Mouse (Mus musculus) lung, postnatal 0 days (tissue): ENCODE results near the gene Tmem151a. TPM values are rescaled to one million over a fixed set of nuclear protein-coding genes. Genes with fewer than 3 reads are reported as not detected.
A peak's percentile ranks its signal among the peaks of the same experiment; 100 is the strongest.
"Not testable (repeated sequence)": the region's sequence is repeated elsewhere in the genome, so short reads cannot be mapped to it uniquely, and the experiment has no call there.

ENCODE experiments used
- ATAC-seq: fragments of 200-750 bp; cut with Nextera tagmentation; 2 replicates; pipeline ENCODE4 v1.8.0; 2017; ENCODE audit warnings: moderate library complexity
- DNase-seq: peaks from one replicate; pipeline ENCODE4 v3.0.0-alpha.2; 2016; ENCODE audit warnings: low spot score
- H3K27ac ChIP-seq: fragments of 300-500 bp; sonication (generic); 2 replicates; pipeline ENCODE4 v1.5.1; 2014; ENCODE audit warnings: antibody characterized with exemption, mild to moderate bottlenecking, low read length, mixed read lengths
- H3K27me3 ChIP-seq: fragments of 300-500 bp; sonication (generic); replicated peaks from 2 replicates; pipeline ENCODE4 v1.6.1; 2014; ENCODE audit warnings: low read length, mixed read lengths; ENCODE audit not compliant: insufficient read depth
- H3K36me3 ChIP-seq: fragments of 300-500 bp; sonication (generic); 2 replicates; pipeline ENCODE4 v1.6.1; 2014; ENCODE audit warnings: low read length, mixed read lengths; ENCODE audit not compliant: insufficient read depth
- H3K4me1 ChIP-seq: fragments of 300-500 bp; sonication (generic); 2 replicates; pipeline ENCODE4 v1.6.1; 2014; ENCODE audit warnings: antibody characterized with exemption, low read depth, low read length, mixed read lengths; ENCODE audit not compliant: insufficient read depth
- H3K4me2 ChIP-seq: fragments of 300-500 bp; sonication (generic); replicated peaks from 2 replicates; pipeline ENCODE4 v1.6.1; 2014; ENCODE audit warnings: low read depth, mild to moderate bottlenecking, low read length, moderate library complexity, mixed read lengths
- H3K4me3 ChIP-seq: fragments of 300-500 bp; sonication (generic); 2 replicates; pipeline ENCODE4 v1.5.1; 2014; ENCODE audit warnings: low read depth, low read length
- H3K9ac ChIP-seq: fragments of 300-500 bp; sonication (generic); replicated peaks from 2 replicates; pipeline ENCODE4 v1.6.1; 2014; ENCODE audit warnings: low read depth, mild to moderate bottlenecking
- H3K9me3 ChIP-seq: fragments of 300-500 bp; sonication (generic); 2 replicates; pipeline ENCODE4 v1.6.1; 2016; ENCODE audit warnings: low read length, mixed read lengths
- CTCF ChIP-seq: IDR thresholded peaks from 2 replicates; pipeline ENCODE4 v1.5.1; 2016; ENCODE audit warnings: antibody characterized with exemption, mild to moderate bottlenecking
- EP300 ChIP-seq: IDR thresholded peaks from 2 replicates; pipeline ENCODE4 v1.6.1; 2016; ENCODE audit warnings: antibody characterized with exemption, mild to moderate bottlenecking, control low read depth
- WGBS: fragments of 180-500 bp; shearing (Covaris S2); extraction: QIAGEN DNeasy Blood & Tissue Kit; methylation state at CpG from one replicate; pipeline ENCODE4 v1.1.7; 2014; 5-methylcytosine and 5-hydroxymethylcytosine counted together
- polyA plus RNA-seq: library from polyadenylated mRNA; unstranded; fragments of >200 nt; fragmentation: Nextera tagmentation; extraction: Ambion mirVana; gene quantifications from 2 replicates; pipeline ENCODE4 v1.2.1, GENCODE M21; 2015

Tmem151a gene
- polyA plus RNA-seq, 1 experiment from 2014 or later: 4.5 TPM

DNA sequence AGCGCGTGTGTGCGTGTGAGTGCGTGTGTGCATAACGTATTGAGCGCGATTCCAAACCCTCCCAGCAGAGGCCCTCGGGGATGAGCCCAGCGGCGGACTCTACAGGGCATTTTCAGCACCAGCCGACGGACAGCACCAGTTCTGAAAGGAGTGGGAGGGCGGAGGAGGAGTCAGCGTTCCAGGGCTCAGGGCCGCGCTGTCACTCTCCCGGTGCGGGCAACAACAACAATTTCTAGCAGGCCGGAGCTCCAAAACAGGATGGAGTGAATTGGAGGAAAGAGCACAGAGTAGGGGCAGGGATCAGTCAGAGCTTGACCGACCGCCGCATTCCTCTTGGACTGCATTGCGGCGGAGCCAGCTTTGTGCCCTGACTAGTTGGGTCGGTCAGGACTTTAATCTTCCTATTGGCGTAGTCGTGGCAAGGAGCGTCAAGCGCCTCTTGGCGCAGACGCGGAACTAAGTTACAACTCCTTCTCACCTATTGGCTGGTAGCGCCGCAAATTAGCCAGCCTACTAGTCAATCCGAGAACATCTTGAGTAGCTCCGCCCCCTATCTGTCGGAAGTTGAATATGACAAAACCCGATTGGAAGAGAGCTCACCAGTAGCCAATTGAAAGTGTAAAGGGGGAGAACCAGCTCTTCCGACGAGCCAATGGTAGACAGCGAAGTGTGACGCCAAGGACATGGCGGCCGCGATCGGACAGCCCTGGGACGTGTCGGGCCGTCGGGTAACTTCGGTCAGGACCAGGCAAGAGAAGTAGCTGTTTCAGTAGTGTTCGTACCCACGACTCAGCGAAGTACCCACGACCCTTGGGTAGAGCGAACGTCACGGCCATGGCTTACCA lies 2.8 kb upstream of the Tmem151a start, which contains the start of gene Yif1a:
TSS of gene Yif1a (plus strand) at position 655 of the 845 bp plus-strand sequence.
- Histone ChIP-seq H3K9me3 (no peaks in the 10 kb centered on the region), H3K4me3 (peak within 1 kb of the TSS; percentile 73), H3K27ac (peak within 1 kb of the TSS; percentile 73), H3K27me3 (peaks cover 23% of the 10 kb centered on the region), H3K36me3 (peaks cover 16% of the 10 kb centered on the region; the same call in 1 of the 2 replicates), H3K4me2 (peak within 1 kb of the TSS; percentile 93), H3K4me1 (no peaks in the 10 kb centered on the region; the same call in 1 of the 2 replicates), H3K9ac (peak within 1 kb of the TSS; percentile 60)
- ATAC-seq: peak; percentile 94
- WGBS: under 1% methylated on average over 58 of the region's 58 CpGs
- peak; percentile 100 for DNase-seq
- TF ChIP-seq CTCF: peak; percentile 85
- no peak for TF ChIP-seq EP300

DNA sequence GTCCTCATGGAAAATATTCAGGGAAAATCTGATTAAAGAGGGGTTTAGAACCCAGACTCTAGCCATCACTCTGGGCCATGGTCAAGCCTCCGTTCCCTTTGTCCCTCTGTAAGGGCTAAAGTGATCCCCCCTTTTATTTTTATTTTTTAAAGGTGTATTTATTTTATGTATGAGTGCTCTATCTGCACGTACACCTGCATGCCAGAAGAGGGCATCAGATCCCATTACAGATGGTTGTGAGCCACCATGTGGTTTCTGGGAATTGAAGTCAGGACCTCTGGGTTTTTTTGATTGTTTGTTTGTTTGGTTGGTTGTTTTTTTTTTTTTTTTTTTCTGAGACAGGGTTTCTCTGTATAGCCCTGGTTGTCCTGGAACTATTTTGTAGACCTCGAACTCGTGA lies 1.2 kb upstream of the Tmem151a start:
- not testable (repeated sequence) for ATAC-seq, H3K9ac ChIP-seq, H3K4me1 ChIP-seq, H3K4me3 ChIP-seq, DNase-seq, H3K4me2 ChIP-seq, H3K9me3 ChIP-seq, H3K27ac ChIP-seq, H3K36me3 ChIP-seq
- peak; percentile 25; the same call in 1 of the 2 replicates for TF ChIP-seq CTCF
- WGBS: 53% methylated on average over 4 of the region's 4 CpGs
- peaks cover 37% of the 10 kb centered on the region for H3K27me3 ChIP-seq

DNA sequence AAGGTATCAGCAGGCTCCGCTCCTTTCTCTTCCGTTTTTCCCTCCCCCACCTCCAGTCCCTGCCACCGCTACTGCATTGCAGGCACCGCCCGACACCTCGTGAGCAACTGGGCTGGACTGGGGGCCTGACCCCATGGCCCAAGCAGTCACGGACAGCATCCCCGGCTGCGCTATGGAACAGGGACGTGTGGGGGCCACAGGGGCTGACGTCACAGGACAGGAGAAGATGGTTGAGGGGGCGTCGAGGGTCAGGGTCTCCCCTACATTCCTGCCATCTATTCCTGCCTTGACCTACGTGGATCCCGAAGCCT lies 542 bp downstream of the Tmem151a start:
- Histone ChIP-seq H3K27me3 (peaks cover 48% of the 10 kb centered on the region), H3K4me1 (no peaks in the 10 kb centered on the region; the same call in 1 of the 2 replicates), H3K9me3 (no peaks in the 10 kb centered on the region), H3K9ac (no peak overlapping the region), H3K36me3 (peaks cover 2% of the 10 kb centered on the region; the same call in 1 of the 2 replicates), H3K4me2 (peak overlapping the region; percentile 79), H3K4me3 (peak overlapping the region; percentile 48), H3K27ac (no peak overlapping the region)
- no peak for DNase-seq
- no peak for ATAC-seq
- WGBS: 4% methylated on average over 12 of the region's 15 CpGs
- TF ChIP-seq EP300 (no peak), CTCF (no peak)

- no peak overlapping the region for H3K4me2 ChIP-seq
- WGBS: 53% methylated on average over 3 of the region's 3 CpGs
- H3K27ac ChIP-seq: no peak overlapping the region
- H3K9ac ChIP-seq: no peak overlapping the region
- no peaks in the 10 kb centered on the region for H3K9me3 ChIP-seq
- peak overlapping the region; percentile 48; the same call in 1 of the 2 replicates for H3K4me3 ChIP-seq
- H3K36me3 ChIP-seq: no peaks in the 10 kb centered on the region
- DNase-seq (no peak), ATAC-seq (no peak)
- TF ChIP-seq CTCF: no peak
- no peak for TF ChIP-seq EP300
- no peaks in the 10 kb centered on the region; the same call in 1 of the 2 replicates for H3K4me1 ChIP-seq
- H3K27me3 ChIP-seq: peaks cover 48% of the 10 kb centered on the region
Observed at GRCm38 (mm10) chr19:5083961-5084833, 1.1 kb downstream of the Tmem151a start.

DNA sequence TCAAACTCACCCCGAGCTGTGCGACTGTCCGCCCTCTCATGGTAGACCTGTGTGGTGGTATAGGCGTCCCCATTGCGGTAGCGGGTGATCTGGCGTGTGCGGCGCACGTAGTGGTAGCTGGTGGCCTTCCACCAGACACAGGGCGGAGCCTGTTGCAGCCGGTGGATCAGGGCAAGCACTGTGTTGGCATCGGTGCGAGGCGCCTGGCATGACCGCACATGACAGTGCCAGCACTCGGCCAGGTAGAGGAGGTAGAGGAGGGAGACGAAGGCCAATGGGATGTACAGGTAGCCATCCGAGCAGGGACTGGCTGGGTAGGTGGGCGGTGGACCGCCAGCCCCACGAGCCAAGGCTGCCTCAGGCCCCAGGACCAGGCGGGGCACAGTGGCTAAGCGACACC lies 2.7 kb downstream of the Tmem151a start:
- Histone ChIP-seq H3K9me3 (no peaks in the 10 kb centered on the region), H3K4me3 (no peak overlapping the region), H3K36me3 (no peaks in the 10 kb centered on the region), H3K4me2 (no peak overlapping the region), H3K4me1 (no peaks in the 10 kb centered on the region), H3K27me3 (peaks cover 48% of the 10 kb centered on the region), H3K9ac (no peak overlapping the region), H3K27ac (no peak overlapping the region)
- DNase-seq: no peak
- 60% methylated on average over 24 of the region's 24 CpGs for WGBS
- TF ChIP-seq EP300 (no peak), CTCF (no peak)
- no peak for ATAC-seq

DNA sequence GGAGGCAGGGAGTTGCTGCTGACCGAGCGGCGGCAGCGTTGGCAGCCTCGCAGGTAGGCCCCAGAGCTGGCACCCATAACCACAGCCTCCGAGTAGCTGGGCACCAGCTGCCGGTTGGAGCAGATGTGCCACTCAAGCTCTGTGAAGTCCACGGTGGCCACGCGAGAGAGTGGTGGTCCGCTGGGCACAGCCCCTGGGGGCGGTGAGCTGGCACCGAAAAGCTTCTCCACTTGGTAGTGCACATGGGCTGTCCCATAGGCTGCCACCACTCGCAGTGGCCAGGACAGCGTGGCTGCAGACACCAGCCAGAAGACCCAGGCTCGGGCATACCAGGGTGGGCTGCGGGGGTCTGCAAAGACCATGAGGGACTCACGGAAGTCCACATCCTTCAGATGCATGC lies 3.3 kb downstream of the Tmem151a start:
- Histone ChIP-seq H3K4me1 (no peaks in the 10 kb centered on the region), H3K4me3 (no peak overlapping the region), H3K27ac (no peak overlapping the region), H3K9ac (no peak overlapping the region), H3K4me2 (no peak overlapping the region), H3K27me3 (peaks cover 48% of the 10 kb centered on the region), H3K9me3 (no peaks in the 10 kb centered on the region), H3K36me3 (no peaks in the 10 kb centered on the region)
- no peak for ATAC-seq
- WGBS: 59% methylated on average over 15 of the region's 18 CpGs
- no peak for DNase-seq
- TF ChIP-seq EP300: no peak
- no peak for TF ChIP-seq CTCF
